Mouse (Mus musculus): ENCODE measurements around the gene Rnf24.

GRCm38 (mm10) chr2:131330548-131330947 is 22.1 kb downstream of the Rnf24 start:
- TF ChIP-seq POLR2A (IDR thresholded peaks at IDR 0.05; ENCODE audit: borderline replicate concordance, extremely low read depth, low read depth, low read length) (no peak), CTCF (IDR thresholded peaks at IDR 0.05; ENCODE audit: insufficient read depth, low read length) (no peak)
